Mouse (Mus musculus): Measurements from ENCODE around the gene Sirpb1a. TPM values are rescaled to one million over a fixed set of nuclear protein-coding genes. Genes with fewer than 3 reads are reported as not detected.

Gene Sirpb1a
- polyA plus RNA-seq, 1 experiment from 2014 or later: not detected

GRCm38 (mm10) chr3:15334182-15334581 is 92.1 kb downstream of the Sirpb1a start:
- H3K4me1 ChIP-seq (ENCODE audit: control insufficient read depth, insufficient read depth, low read length): no peaks in the 10 kb centered on the region
- no peak overlapping the region for H3K27ac ChIP-seq (ENCODE audit: low read depth, low read length)
- WGBS: 67% methylated on average over 2 of the region's 2 CpGs
- no peaks in the 10 kb centered on the region for H3K9me3 ChIP-seq (ENCODE audit: control insufficient read depth, low read length)
- 0 out of 2 replicates have a peak, but pooled peaks have one; percentile 19 for ATAC-seq (ENCODE audit: low FRiP score)
- H3K27me3 ChIP-seq (ENCODE audit: control insufficient read depth, insufficient read depth, low read length): no peaks in the 10 kb centered on the region
- no peak overlapping the region for H3K4me3 ChIP-seq (ENCODE audit: low read depth, low read length)
- no peak overlapping the region for H3K4me2 ChIP-seq
- no peak for DNase-seq (ENCODE audit: low spot score, missing footprints)
- no peaks in the 10 kb centered on the region for H3K36me3 ChIP-seq (ENCODE audit: control insufficient read depth, insufficient read depth, low read length)
- no peak overlapping the region for H3K9ac ChIP-seq (ENCODE audit: low read length)

- Histone ChIP-seq H3K27me3 (ENCODE audit: control insufficient read depth, insufficient read depth, low read length) (no peaks in the 10 kb centered on the region), H3K9me3 (ENCODE audit: control insufficient read depth, low read length) (no peaks in the 10 kb centered on the region), H3K4me2 (no peak within 1 kb of the TSS), H3K4me1 (ENCODE audit: control insufficient read depth, insufficient read depth, low read length) (no peaks in the 10 kb centered on the region), H3K27ac (ENCODE audit: low read depth, low read length) (no peak within 1 kb of the TSS), H3K9ac (ENCODE audit: low read length) (no peak within 1 kb of the TSS), H3K4me3 (ENCODE audit: low read depth, low read length) (no peak within 1 kb of the TSS), H3K36me3 (ENCODE audit: control insufficient read depth, insufficient read depth, low read length) (no peaks in the 10 kb centered on the region)
- 87% methylated on average over 3 of the region's 3 CpGs for WGBS
- ATAC-seq (ENCODE audit: low FRiP score): no peak
- no peak for DNase-seq (ENCODE audit: low spot score, missing footprints)
Observed at GRCm38 (mm10) chr3:15332063-15332462, 94.3 kb downstream of the Sirpb1a start, which contains the start of gene Gm9733. TSS of gene Gm9733 (minus strand) at chr3:15332302.

GRCm38 (mm10) chr3:15331545-15331944 is 94.8 kb downstream of the Sirpb1a start:
- no peak overlapping the region for H3K4me2 ChIP-seq
- 70% methylated on average over 3 of the region's 3 CpGs for whole genome bisulfite sequencing
- no peaks in the 10 kb centered on the region for H3K4me1 ChIP-seq (ENCODE audit: control insufficient read depth, insufficient read depth, low read length)
- ATAC-seq (ENCODE audit: low FRiP score): no peak
- no peaks in the 10 kb centered on the region for H3K9me3 ChIP-seq (ENCODE audit: control insufficient read depth, low read length)
- no peaks in the 10 kb centered on the region for H3K36me3 ChIP-seq (ENCODE audit: control insufficient read depth, insufficient read depth, low read length)
- no peak overlapping the region for H3K27ac ChIP-seq (ENCODE audit: low read depth, low read length)
- no peaks in the 10 kb centered on the region for H3K27me3 ChIP-seq (ENCODE audit: control insufficient read depth, insufficient read depth, low read length)
- DNase-seq (ENCODE audit: low spot score, missing footprints): no peak
- H3K4me3 ChIP-seq (ENCODE audit: low read depth, low read length): no peak overlapping the region
- no peak overlapping the region for H3K9ac ChIP-seq (ENCODE audit: low read length)

- Histone ChIP-seq H3K4me3 (ENCODE audit: low read depth, low read length) (no peak overlapping the region), H3K4me1 (ENCODE audit: control insufficient read depth, insufficient read depth, low read length) (no peaks in the 10 kb centered on the region), H3K27ac (ENCODE audit: low read depth, low read length) (no peak overlapping the region), H3K27me3 (ENCODE audit: control insufficient read depth, insufficient read depth, low read length) (no peaks in the 10 kb centered on the region), H3K36me3 (ENCODE audit: control insufficient read depth, insufficient read depth, low read length) (no peaks in the 10 kb centered on the region), H3K9ac (ENCODE audit: low read length) (no peak overlapping the region), H3K4me2 (no peak overlapping the region), H3K9me3 (ENCODE audit: control insufficient read depth, low read length) (no peaks in the 10 kb centered on the region)
- DNase-seq (ENCODE audit: low spot score, missing footprints) (no peak), ATAC-seq (ENCODE audit: low FRiP score) (no peak)
Observed at GRCm38 (mm10) chr3:15329549-15329948, 96.8 kb downstream of the Sirpb1a start.

Other genes with a start within 250 kb of the Sirpb1a start
- gene Gm9733, start 94.2 kb downstream of the Sirpb1a start, polyA plus RNA-seq (2014; fragmentation: Nextera tagmentation; extraction: Ambion mirVana): not detected in 2 replicates
- gene Sirpb1b, start 148.5 kb upstream of the Sirpb1a start, polyA plus RNA-seq (2014; fragmentation: Nextera tagmentation; extraction: Ambion mirVana): not detected in 2 replicates

All from midbrain, embryonic 11.5 days (tissue).